Mouse (Mus musculus) neural tube, postnatal 0 days (tissue): ENCODE data around the gene Gm29133. TPM values are rescaled to one million over a fixed set of nuclear protein-coding genes. Genes with fewer than 3 reads are reported as not detected.

Experiments
- polyA plus RNA-seq: library from polyadenylated mRNA; unstranded; fragments of >200 nt; fragmentation: Nextera tagmentation; extraction: Ambion mirVana; gene quantifications from 2 replicates; pipeline ENCODE4 v1.2.1, GENCODE M21; 2015

Gene Gm29133
- not detected in 2 replicates for polyA plus RNA-seq

DNA sequence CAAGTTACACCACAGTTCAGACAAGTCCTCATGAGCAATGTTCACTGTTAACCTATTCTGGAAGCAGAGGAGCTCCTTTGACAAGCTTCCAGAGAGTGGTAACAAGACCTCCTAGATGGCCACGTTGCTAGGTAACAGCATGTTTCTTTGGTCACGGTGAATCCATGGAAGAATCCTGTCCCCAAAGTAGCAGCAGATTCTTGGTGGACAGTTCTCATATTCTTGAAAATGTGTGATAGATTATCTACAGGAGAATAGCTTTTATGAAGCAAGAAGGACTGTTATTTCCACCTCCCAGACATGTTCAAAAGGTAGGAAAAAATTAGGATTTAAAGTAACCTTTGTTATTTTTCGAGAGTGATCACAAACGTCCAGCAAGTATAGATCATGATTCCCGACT is at the start of gene Gm29133:
TSS of gene Gm29133 (plus strand) at position 301 of the 400 bp plus-strand sequence.

Other genes with a start within 250 kb of the Gm29133 start
- 101 and 110 TPM in 2 replicates for gene Pdcd10, start 191.3 kb upstream of the Gm29133 start, polyA plus RNA-seq
- 116 and 120 TPM in 2 replicates for gene Serpini1, start 190.7 kb upstream of the Gm29133 start, polyA plus RNA-seq
- 16.4 and 21.5 TPM in 2 replicates for gene Golim4, start 208.8 kb downstream of the Gm29133 start, polyA plus RNA-seq